In the genomic region with DNA sequence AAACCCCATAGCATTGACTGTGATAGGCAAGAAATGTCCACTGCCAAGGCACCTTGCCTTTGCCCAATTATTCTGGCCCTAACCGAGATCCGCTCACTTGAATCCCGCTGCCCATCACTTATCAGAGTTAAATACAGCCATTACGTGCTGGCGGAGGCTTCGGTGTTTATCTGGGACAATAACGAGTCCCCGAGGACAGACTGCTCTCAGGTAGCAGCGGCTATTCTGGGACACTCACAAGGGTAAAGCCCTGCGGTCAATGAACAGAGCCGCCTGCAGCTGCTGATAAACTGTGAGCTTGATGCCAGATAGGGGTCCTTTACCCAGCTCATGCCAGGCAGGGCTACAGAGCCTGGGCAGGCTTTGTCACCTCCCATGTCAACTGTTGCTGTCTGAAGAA, we compare ENCODE assay signal across 28 mouse cellular contexts.
DNase-seq lines count a peak whose midpoint lies in the region; ATAC-seq lines count a peak whose summit lies in the region.
"Had no signal": no experiment of that assay in that cellular context is flagged by ENCODE, and none has a peak within 500 bp of the region (broad histone marks: within the 10 kb centered on the region; RNA-seq: fewer than 3 reads in every experiment).

No protein-coding gene starts in this region.

- ATAC-seq in midbrain, embryonic 13.5 days, result peak; percentile 37; the same call in 1 of the 2 replicates
- no peak for ATAC-seq in midbrain, embryonic 11.5 days (ENCODE audit: low FRiP score)
- ATAC-seq in heart, embryonic 14.5 days (ENCODE audit: insufficient number of reproducible peaks, insufficient read depth, low FRiP score, low read depth), result no peak
- ATAC-seq: forebrain, embryonic 14.5 days; hindbrain, embryonic 16.5 days; intestine, postnatal 0 days; liver, embryonic 12.5 days; midbrain, embryonic 15.5 days had no signal

- H3K27me3 ChIP-seq in midbrain, embryonic 13.5 days, result no peaks in the 10 kb centered on the region
- no peaks in the 10 kb centered on the region for H3K27me3 ChIP-seq in midbrain, embryonic 11.5 days (ENCODE audit: control insufficient read depth, insufficient read depth, low read length)
- no peaks in the 10 kb centered on the region for H3K27me3 ChIP-seq in heart, embryonic 14.5 days (ENCODE audit: control insufficient read depth, insufficient read depth, low read length)
- H3K27me3 ChIP-seq: kidney, embryonic 15.5 days; midbrain, embryonic 15.5 days; neural tube, embryonic 13.5 days; stomach, embryonic 15.5 days had no signal

- H3K4me2 ChIP-seq in midbrain, embryonic 13.5 days (replicated peaks), result no peak overlapping the region
- no peak overlapping the region for H3K4me2 ChIP-seq in midbrain, embryonic 11.5 days
- H3K4me2 ChIP-seq in heart, embryonic 14.5 days (ENCODE audit: low read length), result peak overlapping the region; percentile 34
- H3K4me2 ChIP-seq: kidney, embryonic 15.5 days; limb, embryonic 13.5 days; liver, embryonic 12.5 days; midbrain, embryonic 15.5 days; neural tube, embryonic 13.5 days; stomach, embryonic 15.5 days had no signal

- WGBS in midbrain, embryonic 13.5 days, result 56% methylated on average over 11 of the region's 11 CpGs
- WGBS in midbrain, embryonic 11.5 days, result 84% methylated on average over 11 of the region's 11 CpGs
- 32% methylated on average over 11 of the region's 11 CpGs for WGBS in heart, embryonic 14.5 days

- H3K9me3 ChIP-seq in midbrain, embryonic 13.5 days, result no peaks in the 10 kb centered on the region
- no peaks in the 10 kb centered on the region for H3K9me3 ChIP-seq in midbrain, embryonic 11.5 days (ENCODE audit: control insufficient read depth, low read length)
- H3K9me3 ChIP-seq in heart, embryonic 14.5 days (ENCODE audit: control insufficient read depth, low read length), result no peaks in the 10 kb centered on the region
- H3K9me3 ChIP-seq: kidney, embryonic 15.5 days; limb, embryonic 13.5 days; liver, embryonic 12.5 days; midbrain, embryonic 15.5 days; neural tube, embryonic 13.5 days; stomach, embryonic 15.5 days had no signal

- DNase-seq in midbrain, embryonic 11.5 days (ENCODE audit: low spot score, missing footprints), result no peak
- DNase-seq in heart, adult 8-10 months (ENCODE audit: low spot score), result peak; percentile 63
- peak; percentile 47 for DNase-seq in heart, postnatal 4 days
- DNase-seq in right cerebral cortex, adult 18-20 months, result no peak
- DNase-seq in embryo, embryonic 10.5 days (ENCODE audit: low spot score), result no peak
- DNase-seq in thymus, postnatal 14 days, result no peak
- DNase-seq: adrenal gland, postnatal 10 days; cerebellum, adult 2 months; cerebellum, postnatal 25 days; kidney, postnatal 4 days; lung, adult 18-20 months; lung, postnatal 10 days; retina, postnatal 1 day; right cerebral cortex, postnatal 4 days; thymus, adult 18-20 months; thymus, postnatal 4 days had no signal

- H3K36me3 ChIP-seq in midbrain, embryonic 13.5 days, result no peaks in the 10 kb centered on the region; the same call in 1 of the 2 replicates
- no peaks in the 10 kb centered on the region for H3K36me3 ChIP-seq in midbrain, embryonic 11.5 days (ENCODE audit: control insufficient read depth, insufficient read depth, low read length)
- H3K36me3 ChIP-seq in heart, embryonic 14.5 days (ENCODE audit: control insufficient read depth, insufficient read depth, low read length), result no peaks in the 10 kb centered on the region
- H3K36me3 ChIP-seq: kidney, embryonic 15.5 days; limb, embryonic 13.5 days; liver, embryonic 12.5 days; midbrain, embryonic 15.5 days; stomach, embryonic 15.5 days had no signal

- H3K4me3 ChIP-seq in midbrain, embryonic 13.5 days (replicated peaks), result no peak overlapping the region
- no peak overlapping the region for H3K4me3 ChIP-seq in midbrain, embryonic 11.5 days (ENCODE audit: low read depth, low read length)
- H3K4me3 ChIP-seq in heart, embryonic 14.5 days (ENCODE audit: control insufficient read depth in 1 of 2, insufficient read depth in 1 of 2, low read depth in 1 of 2, low read length in 2 of 2), result no peak overlapping the region
- H3K4me3 ChIP-seq: kidney, embryonic 15.5 days; limb, embryonic 13.5 days; liver, embryonic 12.5 days; midbrain, embryonic 15.5 days; myocyte; neural tube, embryonic 13.5 days; stomach, embryonic 15.5 days had no signal

- H3K27ac ChIP-seq in midbrain, embryonic 13.5 days, result no peak overlapping the region
- H3K27ac ChIP-seq in midbrain, embryonic 11.5 days (ENCODE audit: low read depth, low read length), result no peak overlapping the region
- H3K27ac ChIP-seq in heart, embryonic 14.5 days (replicated peaks in 1 of 2; ENCODE audit: control insufficient read depth in 1 of 2, insufficient read depth in 1 of 2, low read depth in 2 of 2, low read length in 2 of 2), result peak overlapping the region in 1 of 2 experiments; percentile 49; a peak in 3 of 4 replicates
- H3K27ac ChIP-seq: kidney, embryonic 15.5 days; limb, embryonic 13.5 days; liver, embryonic 12.5 days; midbrain, embryonic 15.5 days; neural tube, embryonic 13.5 days; stomach, embryonic 15.5 days had no signal

- no peak overlapping the region for H3K9ac ChIP-seq in midbrain, embryonic 13.5 days (replicated peaks)
- H3K9ac ChIP-seq in midbrain, embryonic 11.5 days (ENCODE audit: low read length), result no peak overlapping the region
- H3K9ac ChIP-seq in heart, embryonic 14.5 days (ENCODE audit: low read length), result no peak overlapping the region
- H3K9ac ChIP-seq: kidney, embryonic 15.5 days; limb, embryonic 13.5 days; liver, embryonic 12.5 days; midbrain, embryonic 15.5 days; neural tube, embryonic 13.5 days; stomach, embryonic 15.5 days had no signal

- peaks cover 3% of the 10 kb centered on the region for H3K4me1 ChIP-seq in midbrain, embryonic 13.5 days (replicated peaks)
- H3K4me1 ChIP-seq in midbrain, embryonic 11.5 days (ENCODE audit: control insufficient read depth, insufficient read depth, low read length), result peaks cover under 1% of the 10 kb centered on the region; the same call in 1 of the 2 replicates
- peaks cover 6 to 15% of the 10 kb centered on the region in 2 experiments for H3K4me1 ChIP-seq in heart, embryonic 14.5 days (ENCODE audit: control insufficient read depth in 2 of 2, insufficient read depth in 2 of 2, low read length in 2 of 2)
- H3K4me1 ChIP-seq: liver, embryonic 12.5 days; midbrain, embryonic 15.5 days had no signal

Comparison
In these comparisons a context has a peak if more than half of its experiments do, and no peak if none do; other contexts are left out.
1. DNase-seq: peak in heart, adult 8-10 months (single experiment) and heart, postnatal 4 days (single experiment); none in midbrain, embryonic 11.5 days (single experiment), right cerebral cortex, adult 18-20 months (single experiment), embryo, embryonic 10.5 days (single experiment) and thymus, postnatal 14 days (single experiment).